Mouse (Mus musculus) hindbrain, embryonic 11.5 days (tissue): ENCODE measurements at regions not wholly inside any gene's neighbourhood (a gene's known extent, or its start where the extent isn't known, plus 50 kb on each side); places are given as distances from the start of the nearest gene placed in this dataset.

ENCODE experiments used
- ATAC-seq: fragments of 200-750 bp; cut with Nextera tagmentation; 2 replicates; pipeline ENCODE4 v1.8.0; 2017; ENCODE audit warnings: mild to moderate bottlenecking, moderate TSS enrichment, moderate library complexity; ENCODE audit not compliant: low FRiP score
- DNase-seq: peaks from one replicate; pipeline ENCODE4 v3.0.0-alpha.2; 2015; ENCODE audit warnings: low spot score
- H3K27ac ChIP-seq: fragments of 300-500 bp; sonication (generic); 2 replicates; pipeline ENCODE4 v1.5.1; 2014; ENCODE audit warnings: mild to moderate bottlenecking, low read depth, low read length
- H3K27me3 ChIP-seq: fragments of 300-500 bp; sonication (generic); 2 replicates; pipeline ENCODE4 v1.6.1; 2014; ENCODE audit warnings: mild to moderate bottlenecking, low read length, moderate library complexity, mixed read lengths; ENCODE audit not compliant: control insufficient read depth, insufficient read depth
- H3K36me3 ChIP-seq: fragments of 300-500 bp; sonication (generic); 2 replicates; pipeline ENCODE4 v1.6.1; 2014; ENCODE audit warnings: mild to moderate bottlenecking, low read length, moderate library complexity, mixed read lengths; ENCODE audit not compliant: control insufficient read depth, insufficient read depth
- H3K4me1 ChIP-seq: fragments of 300-500 bp; sonication (generic); replicated peaks from 2 replicates; pipeline ENCODE4 v1.6.1; 2014; ENCODE audit warnings: low read length, mixed read lengths; ENCODE audit not compliant: control insufficient read depth, insufficient read depth
- H3K4me2 ChIP-seq: fragments of 300-500 bp; sonication (generic); replicated peaks from 2 replicates; pipeline ENCODE4 v1.6.1; 2014; ENCODE audit warnings: mild to moderate bottlenecking, low read depth, low read length
- H3K4me3 ChIP-seq: fragments of 300-500 bp; sonication (generic); 2 replicates; pipeline ENCODE4 v1.5.1; 2014; ENCODE audit warnings: low read depth, low read length
- H3K9ac ChIP-seq: fragments of 300-500 bp; sonication (generic); 2 replicates; pipeline ENCODE4 v1.6.1; 2014; ENCODE audit warnings: low read depth, low read length
- H3K9me3 ChIP-seq: fragments of 300-500 bp; sonication (generic); 2 replicates; pipeline ENCODE4 v1.6.1; 2016; ENCODE audit warnings: low read length; ENCODE audit not compliant: control insufficient read depth
- WGBS: fragments of 180-500 bp; shearing (Covaris S2); extraction: QIAGEN DNeasy Blood & Tissue Kit; methylation state at CpG from one replicate; pipeline ENCODE4 v1.1.7; 2014; 5-methylcytosine and 5-hydroxymethylcytosine counted together

DNA sequence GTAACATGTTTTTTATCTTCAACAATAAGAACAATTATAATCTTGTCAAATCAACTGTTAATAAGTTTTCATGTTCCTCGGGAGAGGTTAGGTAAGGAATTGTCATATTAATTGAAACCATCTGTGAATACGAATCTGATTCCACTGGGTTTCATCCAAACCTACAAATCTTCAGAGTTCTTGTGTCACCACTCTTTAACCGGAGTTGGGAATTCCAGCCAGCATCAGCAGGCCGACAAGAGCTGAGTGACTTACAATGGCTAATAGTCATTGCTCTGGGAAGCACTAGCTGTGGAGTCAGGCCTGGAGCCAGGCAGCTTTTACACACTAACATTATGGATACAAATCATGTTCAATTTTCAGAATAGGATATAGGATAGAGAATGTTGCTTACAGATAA lies 273.3 kb downstream of the Isl1 start:
- ATAC-seq (no peak), DNase-seq (no peak)
- H3K27me3 ChIP-seq: no peaks in the 10 kb centered on the region
- 66% methylated on average over 4 of the region's 4 CpGs for WGBS
- no peak overlapping the region for H3K4me3 ChIP-seq
- no peak overlapping the region for H3K9ac ChIP-seq
- no peaks in the 10 kb centered on the region for H3K9me3 ChIP-seq
- H3K4me2 ChIP-seq: no peak overlapping the region
- H3K36me3 ChIP-seq: no peaks in the 10 kb centered on the region
- no peak overlapping the region for H3K27ac ChIP-seq
- no peaks in the 10 kb centered on the region for H3K4me1 ChIP-seq

DNA sequence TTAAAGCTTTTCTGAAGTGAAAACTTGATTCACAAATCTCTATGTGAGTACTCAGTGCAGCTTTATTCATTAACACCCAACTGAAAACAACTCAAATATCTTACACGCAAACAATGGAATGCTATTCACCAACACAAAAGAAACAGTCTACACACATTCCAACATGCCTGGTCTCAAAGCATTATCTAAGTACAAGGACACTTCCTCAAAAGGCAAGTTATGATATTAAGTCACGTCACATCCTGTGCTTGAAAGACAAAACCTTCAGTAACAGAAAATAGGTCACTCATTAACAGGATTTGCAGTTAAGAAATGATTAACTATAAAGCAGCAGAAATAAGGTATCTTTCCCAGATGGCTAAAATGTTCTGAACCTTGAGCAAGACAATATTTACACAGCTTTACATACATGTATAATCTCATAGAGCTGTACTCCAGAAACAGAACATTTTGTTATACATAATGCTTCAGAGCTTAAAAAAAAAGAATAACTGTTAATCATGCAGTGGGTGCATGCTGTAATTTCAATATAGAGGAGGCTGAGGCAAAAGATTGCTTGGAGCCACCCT lies 279.3 kb downstream of the Isl1 start:
- DNase-seq (no peak), ATAC-seq (no peak)
- Histone ChIP-seq H3K4me3 (no peak overlapping the region), H3K36me3 (no peaks in the 10 kb centered on the region), H3K4me2 (no peak overlapping the region), H3K27ac (no peak overlapping the region), H3K9me3 (no peaks in the 10 kb centered on the region), H3K4me1 (no peaks in the 10 kb centered on the region), H3K27me3 (no peaks in the 10 kb centered on the region), H3K9ac (no peak overlapping the region)
- 82% methylated on average over 2 of the region's 2 CpGs for WGBS

DNA sequence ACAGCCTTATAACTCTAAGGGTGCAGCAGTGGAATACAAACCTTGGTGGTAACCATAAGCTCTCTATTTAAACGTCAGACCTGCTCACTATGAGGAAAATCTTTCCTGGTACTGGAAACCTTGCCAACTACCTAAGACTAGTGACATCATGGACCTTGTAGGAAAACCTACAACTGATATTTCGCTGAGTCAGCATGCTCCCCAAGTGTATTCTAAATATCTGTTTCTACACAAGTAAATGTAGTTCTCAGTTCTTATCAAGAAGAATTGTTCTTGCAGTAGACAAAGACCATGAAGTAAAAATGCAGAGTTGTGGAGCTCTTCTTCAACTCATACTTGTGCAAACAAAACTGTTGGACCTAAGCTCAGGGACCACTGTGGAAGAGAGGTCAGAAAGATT lies 280.9 kb downstream of the Isl1 start:
- ATAC-seq (no peak), DNase-seq (no peak)
- no peaks in the 10 kb centered on the region for H3K36me3 ChIP-seq
- no peak overlapping the region for H3K4me3 ChIP-seq
- no peaks in the 10 kb centered on the region for H3K9me3 ChIP-seq
- no peaks in the 10 kb centered on the region for H3K4me1 ChIP-seq
- H3K4me2 ChIP-seq: no peak overlapping the region
- no peak overlapping the region for H3K27ac ChIP-seq
- WGBS: 85% methylated on average over 2 of the region's 2 CpGs
- no peaks in the 10 kb centered on the region for H3K27me3 ChIP-seq
- H3K9ac ChIP-seq: no peak overlapping the region

DNA sequence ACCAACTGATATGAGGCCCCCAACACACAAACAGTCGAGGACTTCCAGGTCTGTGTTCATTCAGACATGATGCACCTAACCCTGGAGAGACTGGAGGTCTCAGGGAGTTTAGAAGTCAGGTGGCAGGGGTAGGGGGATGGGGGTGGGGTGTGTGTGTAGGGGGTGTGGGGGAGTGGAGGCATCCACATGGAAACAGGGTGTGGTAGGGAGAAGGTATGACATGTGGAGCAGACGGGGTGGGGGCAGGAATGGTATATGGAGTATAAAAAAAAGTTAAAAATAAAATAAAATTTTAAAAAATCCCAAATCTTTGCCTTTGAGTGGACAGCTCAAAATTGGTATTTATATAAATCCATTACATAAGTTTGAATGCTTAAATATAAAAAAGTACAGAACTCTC lies 282.3 kb downstream of the Isl1 start:
- Histone ChIP-seq H3K4me3 (no peak overlapping the region), H3K4me1 (no peaks in the 10 kb centered on the region), H3K36me3 (no peaks in the 10 kb centered on the region), H3K27me3 (no peaks in the 10 kb centered on the region), H3K27ac (no peak overlapping the region), H3K9me3 (no peaks in the 10 kb centered on the region), H3K9ac (no peak overlapping the region), H3K4me2 (no peak overlapping the region)
- DNase-seq (no peak), ATAC-seq (no peak)
- WGBS: 81% methylated on average over 2 of the region's 2 CpGs

DNA sequence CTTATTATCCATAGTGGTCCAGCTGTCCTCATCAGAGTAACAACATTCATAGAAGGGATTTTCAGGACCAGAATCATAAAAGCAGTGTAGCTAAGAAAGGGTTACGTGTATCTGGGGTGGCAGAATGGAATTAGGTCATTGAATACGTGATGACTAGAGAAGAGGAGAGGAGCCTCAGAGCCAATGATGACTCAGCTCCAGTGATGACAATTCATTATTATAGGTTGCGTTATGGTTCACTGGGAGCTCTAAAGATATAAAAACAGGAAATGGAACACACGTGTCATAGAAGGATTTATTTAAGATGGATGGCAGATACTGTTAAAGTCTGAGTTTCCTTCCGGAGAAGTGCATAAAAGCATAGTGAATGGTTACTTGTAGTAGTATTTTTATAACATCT lies 291.6 kb downstream of the Isl1 start:
- Histone ChIP-seq H3K4me3 (no peak overlapping the region), H3K4me1 (no peaks in the 10 kb centered on the region), H3K9ac (no peak overlapping the region), H3K27me3 (no peaks in the 10 kb centered on the region), H3K9me3 (no peaks in the 10 kb centered on the region), H3K27ac (no peak overlapping the region), H3K36me3 (no peaks in the 10 kb centered on the region), H3K4me2 (no peak overlapping the region)
- DNase-seq (no peak), ATAC-seq (no peak)
- WGBS: 81% methylated on average over 5 of the region's 5 CpGs

DNA sequence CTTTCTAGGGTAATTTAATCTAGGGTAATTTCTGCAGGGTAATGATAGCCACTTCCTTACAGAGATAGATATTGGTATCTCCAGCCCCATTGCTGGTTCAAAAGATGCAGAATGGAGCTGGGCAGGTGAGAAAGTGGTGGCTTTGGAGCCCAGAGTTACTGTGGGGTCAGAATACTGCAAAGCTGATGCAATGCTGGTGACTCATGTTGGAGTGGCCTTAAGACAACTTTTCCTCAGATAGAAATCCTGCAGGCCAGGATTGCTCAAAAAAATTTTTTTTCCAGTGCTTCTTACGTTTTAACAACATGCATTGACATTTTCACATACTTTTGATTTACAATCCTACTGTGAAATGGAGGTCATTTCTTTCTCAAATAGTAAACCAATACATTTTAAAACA lies 305.8 kb downstream of the Isl1 start:
- no peaks in the 10 kb centered on the region for H3K36me3 ChIP-seq
- ATAC-seq (no peak), DNase-seq (no peak)
- no peak overlapping the region for H3K4me3 ChIP-seq
- WGBS: 73% methylated on average over 1 of the region's 1 CpGs
- no peak overlapping the region for H3K4me2 ChIP-seq
- no peak overlapping the region for H3K9ac ChIP-seq
- no peak overlapping the region for H3K27ac ChIP-seq
- no peaks in the 10 kb centered on the region for H3K4me1 ChIP-seq
- H3K9me3 ChIP-seq: no peaks in the 10 kb centered on the region
- H3K27me3 ChIP-seq: no peaks in the 10 kb centered on the region

DNA sequence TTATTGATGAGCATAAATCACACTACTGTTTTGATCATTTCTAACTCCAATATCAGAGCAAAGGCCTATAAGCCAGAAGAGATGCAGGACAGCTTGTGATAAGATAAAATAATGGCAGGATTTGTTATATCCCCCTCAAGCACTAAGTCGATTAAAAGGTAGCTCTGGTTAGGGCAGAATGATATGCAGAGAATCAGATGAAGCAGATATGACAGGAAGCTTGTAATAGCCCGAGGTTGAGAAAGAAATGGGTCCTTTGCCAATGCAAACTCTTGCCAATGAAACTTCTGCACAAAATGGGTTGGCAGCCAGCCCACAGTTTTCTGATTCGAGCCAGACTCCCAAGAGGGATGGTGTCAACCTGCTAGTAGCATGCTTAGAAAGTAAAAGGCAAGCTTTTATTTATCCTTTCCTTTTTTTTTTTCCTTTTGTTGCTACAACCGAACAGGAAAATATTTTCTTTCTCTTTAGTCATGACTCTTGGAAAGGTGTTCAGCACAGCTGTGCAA lies 307.0 kb downstream of the Isl1 start:
- no peaks in the 10 kb centered on the region for H3K27me3 ChIP-seq
- no peak overlapping the region for H3K9ac ChIP-seq
- no peak for DNase-seq
- no peaks in the 10 kb centered on the region for H3K9me3 ChIP-seq
- WGBS: 74% methylated on average over 4 of the region's 4 CpGs
- no peak for ATAC-seq
- H3K4me2 ChIP-seq: no peak overlapping the region
- no peaks in the 10 kb centered on the region for H3K4me1 ChIP-seq
- H3K36me3 ChIP-seq: no peaks in the 10 kb centered on the region
- H3K27ac ChIP-seq: no peak overlapping the region
- H3K4me3 ChIP-seq: no peak overlapping the region

DNA sequence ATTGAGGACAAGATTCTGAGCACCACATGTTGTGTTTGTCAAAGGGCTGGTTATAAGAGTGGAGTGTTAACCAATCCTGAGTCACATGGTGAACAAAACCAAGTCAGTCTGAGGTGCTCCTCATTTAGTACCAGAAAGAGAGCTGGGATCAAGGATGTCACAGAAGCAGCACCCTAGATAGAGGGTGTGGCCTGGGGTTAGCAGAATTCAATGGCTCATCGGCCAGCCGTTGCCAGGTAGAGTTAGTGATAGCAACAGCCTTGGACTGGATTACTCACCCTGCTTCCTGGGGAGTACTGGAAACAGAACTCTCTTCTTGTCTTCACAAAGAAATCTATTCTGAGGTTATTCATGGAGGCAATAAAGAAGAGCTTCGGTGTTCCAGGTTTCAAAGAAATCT lies 318.9 kb downstream of the Isl1 start:
- WGBS: 89% methylated on average over 3 of the region's 3 CpGs

DNA sequence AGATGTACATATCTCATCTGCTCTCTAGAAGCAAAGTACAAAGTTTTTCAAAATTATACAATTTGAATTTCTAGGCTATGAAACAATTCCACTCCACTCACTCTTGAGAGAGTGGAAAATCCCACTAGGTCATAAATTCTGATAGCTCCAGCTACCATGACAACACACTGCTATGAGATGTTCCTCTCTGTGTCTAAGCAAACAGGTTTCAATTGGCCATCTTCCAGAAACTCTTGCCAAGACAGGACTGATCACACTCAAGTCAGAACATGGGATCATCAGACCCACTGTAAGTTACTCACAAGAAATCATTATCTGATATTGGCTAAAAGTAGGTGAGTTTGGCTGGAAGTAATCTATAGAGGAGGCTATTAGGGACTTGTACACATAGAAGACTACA lies 320.4 kb downstream of the Isl1 start:
- no peak overlapping the region for H3K9ac ChIP-seq
- H3K4me2 ChIP-seq: no peak overlapping the region
- no peaks in the 10 kb centered on the region for H3K4me1 ChIP-seq
- no peaks in the 10 kb centered on the region for H3K27me3 ChIP-seq
- no peak overlapping the region for H3K27ac ChIP-seq
- DNase-seq (no peak), ATAC-seq (no peak)
- no peak overlapping the region for H3K4me3 ChIP-seq
- H3K36me3 ChIP-seq: no peaks in the 10 kb centered on the region
- no peaks in the 10 kb centered on the region for H3K9me3 ChIP-seq

More for the DNA sequence above, 318.9 kb downstream of the Isl1 start:
- Histone ChIP-seq H3K4me1 (no peaks in the 10 kb centered on the region), H3K4me3 (no peak overlapping the region), H3K27me3 (no peaks in the 10 kb centered on the region), H3K9ac (no peak overlapping the region), H3K36me3 (no peaks in the 10 kb centered on the region), H3K4me2 (no peak overlapping the region), H3K27ac (no peak overlapping the region), H3K9me3 (no peaks in the 10 kb centered on the region)
- ATAC-seq (no peak), DNase-seq (no peak)
